Mouse (Mus musculus) E14TG2a.4 (cell line): ENCODE data around the gene Akt1.

Experiments used
- CTCF ChIP-seq: conservative IDR thresholded peaks from 2 replicates; pipeline ENCODE4 v1.5.1; 2014; ENCODE audit warnings: low read length
- NANOG ChIP-seq: IDR thresholded peaks from 2 replicates; pipeline ENCODE4 v1.6.1; 2014; ENCODE audit warnings: borderline replicate concordance, low read length, mixed read lengths
- POU5F1 ChIP-seq: IDR thresholded peaks from 2 replicates; pipeline ENCODE4 v1.6.1; 2014; ENCODE audit warnings: low read length, borderline replicate concordance

GRCm38 (mm10) chr12:112722240-112723027 is 47.8 kb upstream of the Akt1 start:
- TF ChIP-seq CTCF (no peak), POU5F1 (no peak), NANOG (no peak)
